Mouse (Mus musculus): ENCODE data around the gene Olfr1308. TPM values are rescaled to one million over a fixed set of nuclear protein-coding genes. Genes with fewer than 3 reads are reported as not detected.

The Olfr1308 gene
- not detected in 2 replicates for polyA plus RNA-seq (2012; rRNA removed)

- no peak for DNase-seq (ENCODE audit: low read depth)
Measured at GRCm38 (mm10) chr2:111964844-111965243, at the start of gene Olfr1308. Gene Olfr1308 (minus strand): TSS chr2:111964944.

DNA sequence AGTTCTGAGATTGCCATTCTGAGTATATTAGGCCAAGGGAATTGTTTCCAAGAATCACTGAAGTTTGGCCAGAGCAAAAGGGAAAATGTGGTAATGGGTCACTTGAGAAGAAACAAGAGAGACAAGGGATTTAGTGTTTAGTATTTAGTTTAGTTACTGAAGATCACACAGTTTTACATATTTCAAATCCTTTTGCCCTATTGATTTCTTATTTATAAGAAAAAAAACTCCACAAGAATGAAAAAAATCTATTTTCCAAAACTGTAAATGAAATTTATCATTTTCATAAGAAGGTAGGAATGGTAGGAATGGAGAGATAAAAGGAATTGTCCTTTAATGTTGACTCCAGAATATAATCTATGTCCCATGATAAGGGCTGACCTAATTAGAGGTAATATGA is 47.9 kb upstream of the Olfr1308 start, which contains the start of gene Olfr1310:
Gene Olfr1310 (minus strand): TSS at position 101 of the 400 bp plus-strand sequence.
- DNase-seq (ENCODE audit: low read depth), result no peak

DNA sequence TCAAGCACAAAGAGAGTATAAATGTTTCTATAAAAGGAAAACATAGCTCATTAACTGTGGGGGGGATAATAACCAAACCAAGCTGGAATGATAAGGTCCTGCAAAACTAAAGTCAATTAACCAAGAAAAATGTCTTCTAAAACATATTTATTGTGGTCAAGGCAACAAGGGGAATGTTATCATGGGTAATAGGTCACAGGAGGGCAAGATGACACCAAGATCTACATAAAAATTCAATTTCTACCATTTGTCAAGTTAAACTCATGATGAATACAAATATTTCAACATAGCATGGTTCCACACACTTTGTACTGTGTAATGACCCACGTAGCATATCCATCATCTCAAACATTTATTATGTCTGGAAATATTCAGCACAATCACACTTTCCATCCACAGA is 25.4 kb upstream of the Olfr1308 start, which contains the start of gene Olfr1309:
Gene Olfr1309 (minus strand): TSS at position 101 of the 400 bp plus-strand sequence.
- no peak for DNase-seq (ENCODE audit: low read depth)

DNA sequence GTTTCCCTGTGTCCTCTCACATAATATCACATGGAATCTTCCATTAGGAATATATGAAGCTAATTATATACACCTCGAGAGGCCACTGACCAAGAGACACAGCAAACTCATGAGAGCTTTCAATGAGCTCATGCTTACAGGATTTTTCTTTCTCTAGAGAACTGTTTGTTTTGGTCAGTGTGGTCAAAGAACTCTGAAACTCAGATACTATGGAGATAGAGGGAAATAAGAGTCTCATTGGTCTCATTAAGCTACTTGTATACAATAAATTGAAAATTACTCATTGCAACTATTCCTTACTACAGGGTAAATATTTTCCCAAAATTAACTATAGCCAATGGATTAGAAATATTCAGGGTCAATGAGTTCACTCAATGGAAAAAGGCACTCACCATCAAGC is 15.4 kb downstream of the Olfr1308 start, which contains the start of gene Olfr1307:
Gene Olfr1307 (minus strand): TSS at position 101 of the 400 bp plus-strand sequence.
- DNase-seq (ENCODE audit: low read depth), result no peak

DNA sequence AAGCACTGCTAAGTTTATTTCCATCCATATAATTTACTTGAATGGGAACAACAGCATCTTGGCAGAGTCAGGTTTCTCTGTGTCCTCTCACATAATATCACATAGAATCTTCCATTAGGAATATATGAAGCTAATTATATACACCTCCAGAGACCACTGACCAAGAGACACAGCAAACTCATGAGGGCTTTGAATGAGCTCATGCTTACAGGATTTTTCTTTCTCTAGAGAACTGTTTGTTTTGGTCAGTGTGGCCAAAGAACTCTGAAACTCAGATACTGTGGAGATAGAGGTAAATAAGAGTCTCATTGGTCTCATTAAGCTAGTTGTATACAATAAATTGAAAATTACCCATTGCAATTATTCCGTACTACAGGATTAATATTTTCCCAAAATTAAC is 48.6 kb downstream of the Olfr1308 start, which contains the start of gene Olfr1306:
Gene Olfr1306 (minus strand): TSS at position 101 of the 400 bp plus-strand sequence.
- DNase-seq (ENCODE audit: low read depth), result no peak

Other genes with a start within 250 kb of the Olfr1308 start
- gene Olfr1301, start 213.9 kb downstream of the Olfr1308 start, polyA plus RNA-seq (2012; rRNA removed), result not detected in 2 replicates
- gene Olfr1302, start 187.5 kb downstream of the Olfr1308 start, polyA plus RNA-seq (2012; rRNA removed), result not detected in 2 replicates
- not detected in 2 replicates for gene Olfr1303, start 144.6 kb downstream of the Olfr1308 start, polyA plus RNA-seq (2012; rRNA removed)
- not detected in 2 replicates for gene Olfr1305, start 87.8 kb downstream of the Olfr1308 start, polyA plus RNA-seq (2012; rRNA removed)
- gene Olfr1306, start 48.7 kb downstream of the Olfr1308 start, polyA plus RNA-seq (2012; rRNA removed), result not detected in 2 replicates
- gene Olfr1307, start 15.5 kb downstream of the Olfr1308 start, polyA plus RNA-seq (2012; rRNA removed), result not detected in 2 replicates
- gene Olfr1309, start 25.3 kb upstream of the Olfr1308 start, polyA plus RNA-seq (2012; rRNA removed), result not detected in 2 replicates
- not detected in 2 replicates for gene Olfr1310, start 47.8 kb upstream of the Olfr1308 start, polyA plus RNA-seq (2012; rRNA removed)
- not detected in 2 replicates for gene Olfr1311, start 59.5 kb upstream of the Olfr1308 start, polyA plus RNA-seq (2012; rRNA removed)
- gene Olfr1312, start 85.3 kb upstream of the Olfr1308 start, polyA plus RNA-seq (2012; rRNA removed), result not detected in 2 replicates
- gene Olfr1313, start 112.9 kb upstream of the Olfr1308 start, polyA plus RNA-seq (2012; rRNA removed), result not detected in 2 replicates
- not detected in 2 replicates for gene Olfr1314, start 131.8 kb upstream of the Olfr1308 start, polyA plus RNA-seq (2012; rRNA removed)
- not detected in 2 replicates for gene Olfr1315-ps1, start 150.5 kb upstream of the Olfr1308 start, polyA plus RNA-seq (2012; rRNA removed)
- not detected in 2 replicates for gene Olfr1316, start 170.0 kb upstream of the Olfr1308 start, polyA plus RNA-seq (2012; rRNA removed)
- gene Olfr1317, start 175.4 kb upstream of the Olfr1308 start, polyA plus RNA-seq (2012; rRNA removed), result not detected in 2 replicates
- gene Olfr1318, start 189.3 kb upstream of the Olfr1308 start, polyA plus RNA-seq (2012; rRNA removed), result not detected in 2 replicates

Data from gonadal fat pad, adult 2 months (tissue).